Mouse (Mus musculus) hematopoietic stem cell, adult 5-6 weeks (primary cell): ENCODE results near the gene 4930404N11Rik. TPM values are rescaled to one million over a fixed set of nuclear protein-coding genes. Genes with fewer than 3 reads are reported as not detected.
A peak's percentile ranks its signal among the peaks of the same experiment; 100 is the strongest.

Experiments used
- ATAC-seq, 2 experiments: fragments of 125-278 bp in 1 of 2; replicated peaks in 1 of 2; 2 replicates each; pipeline ENCODE4 v1.8.0; 2016 to 2017; ENCODE audit warnings: inconsistent platforms in 2 of 2, mild to moderate bottlenecking in 2 of 2, moderate number of reproducible peaks in 2 of 2, low read depth in 1 of 2, moderate TSS enrichment in 1 of 2; ENCODE audit not compliant: low FRiP score in 2 of 2, poor library complexity in 2 of 2, severe bottlenecking in 2 of 2, insufficient read depth in 1 of 2, low TSS enrichment in 1 of 2
- total RNA-seq: library from RNA; stranded (forward); fragments of 172-1452, 232-1000 nt; gene quantifications from 2 replicates; pipeline ENCODE4 v1.2.3, GENCODE M21; 2017

Gene 4930404N11Rik
- total RNA-seq, 1 experiment from 2014 or later: 1.1 TPM

- ATAC-seq: no peak
These were observed 23.0 kb upstream of the 4930404N11Rik start, which contains the start of gene Gm48552 for GRCm38 (mm10) chr10:81388505-81389055. Gene Gm48552 (plus strand): TSS chr10:81389005.

- no peak for ATAC-seq
These were observed 22.1 kb upstream of the 4930404N11Rik start for GRCm38 (mm10) chr10:81387716-81388115.

- ATAC-seq: no peak
These were observed 20.1 kb upstream of the 4930404N11Rik start for GRCm38 (mm10) chr10:81385603-81386306.

GRCm38 (mm10) chr10:81384605-81384982 lies 19.0 kb upstream of the 4930404N11Rik start:
- peak in 1 of 2 experiments; percentile 0; a peak in 1 of 4 replicates for ATAC-seq

GRCm38 (mm10) chr10:81383802-81384604 lies 18.4 kb upstream of the 4930404N11Rik start, which contains the start of the genes Dohh and Gm48551:
Gene Dohh (plus strand): TSS chr10:81384428.
Gene Gm48551 (plus strand): TSS chr10:81384466.
- peak; percentile 74 to 76 for ATAC-seq

- ATAC-seq: peak; percentile 37 to 45
These were observed 16.4 kb upstream of the 4930404N11Rik start for GRCm38 (mm10) chr10:81382039-81382438.

GRCm38 (mm10) chr10:81379809-81380378 lies 14.3 kb upstream of the 4930404N11Rik start:
- no peak for ATAC-seq

GRCm38 (mm10) chr10:81379183-81379553 lies 13.6 kb upstream of the 4930404N11Rik start:
- no peak for ATAC-seq

- ATAC-seq: peak; percentile 80 to 89
These were observed 13.1 kb upstream of the 4930404N11Rik start for GRCm38 (mm10) chr10:81378553-81379182.

GRCm38 (mm10) chr10:81377793-81378552 lies 12.4 kb upstream of the 4930404N11Rik start, which contains the start of gene Fzr1:
Gene Fzr1 (minus strand): TSS chr10:81378516.
- ATAC-seq: no peak

- no peak for ATAC-seq
These were observed 11.7 kb upstream of the 4930404N11Rik start for GRCm38 (mm10) chr10:81377362-81377664.

- no peak for ATAC-seq
These were observed 11.1 kb upstream of the 4930404N11Rik start for GRCm38 (mm10) chr10:81376561-81377361.

- ATAC-seq: no peak
These were observed 9.7 kb upstream of the 4930404N11Rik start for GRCm38 (mm10) chr10:81375322-81375721.

GRCm38 (mm10) chr10:81367207-81367495 lies 1.5 kb upstream of the 4930404N11Rik start:
- no peak for ATAC-seq

- ATAC-seq: no peak
These were observed 1.0 kb upstream of the 4930404N11Rik start for GRCm38 (mm10) chr10:81366477-81367206.

- no peak for ATAC-seq
These were observed 543 bp downstream of the 4930404N11Rik start for GRCm38 (mm10) chr10:81365073-81365472.
